Mouse (Mus musculus) liver, adult 2 months (tissue): ENCODE measurements around the gene Mrpl58.
"Not testable (repeated sequence)": the region's sequence is repeated elsewhere in the genome, so short reads cannot be mapped to it uniquely, and the experiment has no call there.

Experiments
- CTCF ChIP-seq: fragments of 200-500 bp; IDR thresholded peaks from 2 replicates; pipeline ENCODE4 v1.5.1; 2011; ENCODE audit warnings: low read depth, low read length, control low read depth
- POLR2A ChIP-seq: fragments of 200-500 bp; IDR thresholded peaks from 2 replicates; pipeline ENCODE4 v1.6.1; 2011; ENCODE audit warnings: low read length, control low read depth; ENCODE audit not compliant: insufficient read depth; ENCODE audit errors: extremely low read depth

- TF ChIP-seq CTCF, POLR2A: not testable (repeated sequence)
Measured at GRCm38 (mm10) chr11:115454822-115455221, 51.3 kb downstream of the Mrpl58 start.
